Mouse (Mus musculus) adipocyte (in vitro differentiated cells): ENCODE measurements around the gene Mmp27.
A peak's percentile ranks its signal among the peaks of the same experiment; 100 is the strongest.

Experiments used
- DNase-seq: peaks from one replicate; pipeline ENCODE4 v3.0.0-alpha.2; 2016; ENCODE audit warnings: low spot score

The Mmp27 gene

DNA sequence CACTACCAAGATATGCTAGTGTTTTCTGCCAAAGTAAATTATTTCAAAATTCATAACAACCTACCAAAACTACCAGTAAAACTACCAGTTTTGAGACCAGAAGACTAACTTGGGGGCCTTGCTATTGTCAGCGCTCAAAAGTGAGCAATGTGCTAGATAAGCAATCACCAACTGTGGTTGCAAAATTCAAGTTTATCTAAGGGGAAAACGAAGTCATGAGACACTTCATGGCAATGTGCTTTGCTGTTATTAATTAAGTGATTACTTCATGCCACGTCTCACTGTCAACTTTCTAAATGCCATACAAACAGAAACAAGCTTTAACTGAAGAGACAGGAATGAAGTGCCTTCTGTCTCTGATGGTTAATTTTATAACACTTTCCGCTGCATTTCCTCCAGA lies at the start of gene Mmp27:
Mmp27 (plus strand) TSS at position 235 of the 400 bp plus-strand sequence.
- DNase-seq = no peak

DNA sequence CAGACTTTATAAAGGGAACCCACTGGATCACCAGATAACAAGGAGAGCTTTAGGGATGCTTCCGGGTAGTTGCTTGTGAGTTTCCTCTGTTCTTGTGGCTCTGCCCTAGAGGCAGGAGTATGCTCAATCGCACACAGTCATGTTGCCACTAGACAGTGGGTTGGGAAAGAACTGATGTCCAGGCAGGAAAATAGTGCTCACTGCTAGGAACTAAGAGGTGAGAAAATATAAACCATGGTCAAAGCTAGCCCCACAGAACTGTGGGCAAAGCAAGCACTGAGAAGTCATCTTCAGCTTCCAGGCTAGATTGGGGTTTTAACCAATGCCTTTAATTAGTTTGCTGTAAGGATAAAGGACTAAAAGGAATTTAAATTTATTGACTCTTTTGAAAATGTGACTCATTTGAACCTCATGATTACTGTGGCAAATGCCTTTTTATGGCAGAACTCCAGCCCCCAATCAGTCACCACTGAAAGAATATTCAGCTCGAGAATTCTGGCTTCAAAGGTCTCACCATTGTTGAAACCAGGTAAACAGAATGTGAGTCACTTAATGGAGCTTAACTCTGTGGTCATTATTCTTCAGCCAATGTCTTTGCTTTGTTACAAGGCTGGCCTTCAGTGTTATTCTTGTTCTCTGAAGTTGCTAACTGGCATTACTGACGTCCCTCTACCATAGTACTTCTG lies 44.8 kb upstream of the Mmp27 start:
- no peak for DNase-seq

DNA sequence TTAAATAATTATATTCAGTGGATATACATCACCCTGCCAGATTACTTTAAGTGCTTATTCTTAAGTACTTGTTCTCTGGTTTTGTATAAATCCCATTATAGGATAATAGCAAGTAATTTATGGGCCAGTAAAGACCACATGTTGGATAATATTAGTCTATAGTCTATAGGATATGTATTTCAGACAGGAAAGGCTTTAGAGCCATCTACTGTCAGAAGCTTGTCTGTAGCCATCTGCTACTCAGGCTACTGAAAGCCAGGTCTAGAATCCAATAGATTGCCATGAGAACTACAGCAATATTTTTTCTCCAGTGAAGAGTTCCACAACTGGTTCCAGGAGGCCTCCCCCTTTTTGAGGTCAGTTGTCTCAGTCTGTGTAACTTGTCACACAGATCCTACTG lies 28.4 kb upstream of the Mmp27 start:
- DNase-seq = no peak

DNA sequence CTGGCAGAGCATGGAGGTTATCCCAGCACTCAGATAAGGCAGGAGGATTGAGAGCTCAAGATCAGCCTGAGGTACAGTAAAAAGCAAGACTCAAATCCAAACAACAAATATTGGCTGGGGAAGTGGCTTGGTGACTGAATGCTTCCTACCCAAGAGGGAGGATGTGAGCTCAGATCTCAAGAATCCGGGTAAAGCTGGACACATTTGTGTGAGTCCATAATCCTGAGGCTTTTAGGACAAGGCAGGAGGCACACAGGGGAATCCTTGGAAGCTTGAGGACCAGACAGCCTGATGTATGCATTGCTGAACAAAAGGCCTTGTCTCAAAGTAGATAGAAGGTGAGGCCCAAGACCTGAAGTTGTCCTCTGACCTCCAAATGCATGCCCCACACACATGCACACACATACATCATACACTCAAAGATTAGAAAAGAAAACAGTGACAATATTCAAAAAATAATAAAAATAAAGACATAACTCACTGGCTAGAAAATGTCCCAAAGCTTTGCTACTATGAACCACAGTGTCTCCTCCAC lies 26.2 kb upstream of the Mmp27 start:
- DNase-seq = no peak

DNA sequence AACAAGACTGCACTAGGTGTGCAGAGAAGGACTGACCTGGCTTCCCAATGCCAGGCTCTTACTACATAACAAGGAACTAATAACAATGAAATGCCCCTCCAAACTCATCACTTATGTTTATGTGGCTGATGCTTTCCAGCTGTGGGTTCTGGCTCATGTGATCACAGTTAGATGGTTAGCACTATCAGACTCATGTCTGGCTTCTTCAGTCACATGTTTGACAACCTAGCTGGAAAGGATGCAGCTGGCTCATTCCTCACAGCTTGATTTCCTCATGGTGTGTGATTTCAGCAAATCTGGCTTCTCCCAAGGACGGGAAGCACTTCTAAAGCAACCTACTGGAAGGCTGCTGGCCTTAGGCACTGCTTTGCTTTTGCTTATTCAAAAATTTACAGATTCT lies 25.7 kb upstream of the Mmp27 start:
- DNase-seq = no peak

DNA sequence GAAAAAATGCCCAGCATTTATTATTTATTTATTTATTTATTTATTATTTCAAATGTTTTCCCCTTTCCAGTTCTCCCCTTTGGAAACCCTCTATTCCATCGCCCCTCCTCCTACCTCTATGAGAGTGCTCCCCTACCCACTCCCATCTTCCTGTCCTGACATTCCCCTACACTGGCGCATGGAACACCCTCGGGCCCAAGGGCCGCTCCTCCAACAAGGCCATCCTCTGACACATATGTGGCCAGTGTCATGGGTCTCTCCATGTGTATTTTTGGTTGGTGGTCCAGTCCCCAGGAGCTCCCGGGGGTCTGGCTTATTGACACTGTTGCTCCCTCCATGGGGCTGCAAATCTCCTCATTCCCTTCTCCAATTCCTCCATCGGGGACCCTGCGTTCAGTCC lies 25.3 kb upstream of the Mmp27 start:
- no peak for DNase-seq

DNA sequence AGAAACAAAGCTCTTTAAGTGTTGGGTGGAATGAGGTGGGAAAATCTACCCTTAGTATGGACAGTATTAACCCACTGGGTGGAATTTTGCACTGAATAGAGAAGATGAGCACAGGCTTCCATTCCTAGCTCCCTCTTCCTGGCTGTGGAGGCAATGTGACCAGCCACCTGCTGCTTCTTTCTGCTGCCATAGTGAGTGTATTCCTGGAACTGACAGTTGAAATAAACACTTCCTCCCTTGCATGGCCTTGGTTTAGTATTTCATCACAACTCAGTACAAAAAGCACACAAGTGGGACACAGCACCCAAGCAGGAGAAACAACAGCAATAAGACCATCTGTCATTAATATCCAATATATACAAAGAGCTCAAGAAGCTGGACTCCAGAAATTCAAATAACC lies 19.3 kb upstream of the Mmp27 start:
- DNase-seq = no peak

DNA sequence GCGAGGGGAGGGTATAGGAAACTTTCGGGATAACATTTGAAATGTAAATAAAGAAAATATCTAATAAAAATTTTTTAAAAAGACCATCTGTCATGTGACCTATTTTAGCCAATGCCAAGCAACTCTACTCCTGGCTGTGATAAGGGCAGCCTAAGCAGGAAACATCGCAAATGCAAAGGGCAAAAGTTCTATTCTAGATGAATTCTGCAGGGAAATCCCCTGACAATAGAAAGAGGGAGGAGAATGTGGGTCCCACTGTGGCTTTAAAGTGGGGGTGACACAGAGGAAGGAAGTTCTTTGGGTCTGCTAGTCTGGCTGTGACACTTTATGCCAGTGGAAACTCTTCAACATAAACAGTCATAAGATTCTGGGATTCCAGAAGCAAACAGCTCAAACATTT lies 17.7 kb upstream of the Mmp27 start:
- no peak for DNase-seq

DNA sequence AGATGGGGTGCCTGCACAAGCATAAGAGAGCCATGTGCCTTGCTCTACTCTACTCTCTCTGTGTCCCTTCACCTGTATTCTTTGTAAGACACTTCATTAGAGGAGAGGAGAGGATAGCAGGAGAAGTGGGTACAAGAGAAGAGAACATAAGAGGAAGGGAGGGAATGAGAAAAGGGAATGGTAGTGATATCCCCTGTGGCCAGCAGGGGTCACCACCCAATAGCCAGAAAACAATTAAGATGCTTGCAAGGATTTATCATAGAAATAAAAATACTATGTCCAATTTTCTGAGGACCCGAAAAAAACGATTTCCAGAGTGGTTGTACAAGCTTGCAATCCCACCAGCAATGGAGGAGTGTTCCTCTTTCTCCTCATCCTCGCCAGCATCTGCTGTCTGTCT lies 16.8 kb upstream of the Mmp27 start:
- DNase-seq = peak; percentile 65

DNA sequence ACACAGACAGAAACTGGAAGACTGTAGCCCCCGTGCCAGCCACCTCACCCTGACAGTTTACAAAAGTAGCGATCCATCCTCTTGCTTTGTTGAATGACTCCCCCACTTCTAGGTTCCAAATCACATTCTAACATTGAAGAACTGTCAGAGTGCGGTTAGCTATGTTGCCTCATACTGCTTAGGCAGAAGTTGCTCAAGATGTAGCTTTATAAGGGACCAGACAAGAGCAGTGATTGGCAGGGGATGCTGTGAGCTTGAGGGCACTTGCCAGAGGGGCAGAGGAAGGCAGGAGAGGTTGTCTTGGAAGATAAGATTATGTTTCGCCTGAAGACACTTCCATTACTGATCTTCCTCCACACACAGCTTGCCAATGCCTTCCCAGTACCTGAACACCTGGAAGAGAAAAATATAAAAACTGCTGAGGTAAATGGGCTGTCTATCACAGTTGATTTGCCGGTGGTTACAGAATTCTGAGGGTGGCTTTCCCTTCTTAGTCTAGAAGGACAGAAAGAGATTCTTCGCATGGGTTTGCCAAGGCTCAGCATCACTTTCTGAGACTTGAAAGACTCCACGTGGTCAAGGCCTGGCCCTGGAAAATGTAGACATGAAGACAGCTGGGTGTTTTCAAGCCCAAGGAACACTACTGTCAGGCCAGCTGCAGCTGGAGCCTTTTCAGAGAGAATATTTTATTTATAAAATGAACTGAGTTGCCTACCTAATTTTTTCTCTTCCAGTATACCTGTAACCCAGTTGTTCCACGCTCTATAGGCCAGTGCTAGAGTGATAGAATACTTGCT lies 12.8 kb upstream of the Mmp27 start, which contains the start of gene Mmp8:
Mmp8 (plus strand) TSS at position 236 of the 797 bp plus-strand sequence.
- no peak for DNase-seq

DNA sequence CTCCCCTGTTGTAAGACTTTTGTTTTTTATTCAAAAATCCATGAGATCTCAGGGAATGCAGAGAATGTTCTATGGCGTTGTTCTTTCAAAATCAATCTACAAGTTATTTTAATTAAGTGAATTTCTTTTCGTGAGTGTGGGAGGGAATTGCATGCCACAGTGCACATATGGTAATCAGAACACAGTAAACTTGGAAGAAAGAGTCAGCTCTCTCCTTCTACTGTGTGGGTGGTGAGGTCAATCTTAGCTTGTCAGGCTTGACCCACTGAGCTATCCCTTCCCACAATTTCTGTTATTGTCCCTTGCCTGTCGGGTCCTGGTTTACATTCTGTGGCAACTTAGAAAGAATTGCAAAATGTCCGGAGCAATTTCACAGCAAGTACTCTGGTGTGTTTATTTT lies 11.2 kb upstream of the Mmp27 start:
- DNase-seq = no peak

DNA sequence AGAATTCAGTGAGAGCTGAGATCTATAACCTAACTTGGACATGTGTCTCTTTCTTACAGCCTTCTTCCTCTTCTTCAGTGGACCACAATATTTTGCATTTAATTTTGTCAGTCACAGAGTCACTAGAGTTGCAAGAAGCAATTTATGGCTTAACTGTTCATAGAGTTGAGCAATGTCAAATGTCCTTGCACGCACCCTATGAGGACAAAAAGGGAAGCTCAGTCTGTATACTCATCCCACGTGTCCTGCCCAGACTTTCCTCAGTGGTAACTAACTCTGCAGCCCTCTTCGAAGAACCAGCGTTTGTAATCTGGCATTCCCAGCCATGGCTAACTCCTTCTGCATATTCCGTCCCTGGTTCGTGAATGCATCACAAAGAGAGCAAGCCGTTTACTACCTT lies 3.8 kb upstream of the Mmp27 start:
- DNase-seq = no peak

DNA sequence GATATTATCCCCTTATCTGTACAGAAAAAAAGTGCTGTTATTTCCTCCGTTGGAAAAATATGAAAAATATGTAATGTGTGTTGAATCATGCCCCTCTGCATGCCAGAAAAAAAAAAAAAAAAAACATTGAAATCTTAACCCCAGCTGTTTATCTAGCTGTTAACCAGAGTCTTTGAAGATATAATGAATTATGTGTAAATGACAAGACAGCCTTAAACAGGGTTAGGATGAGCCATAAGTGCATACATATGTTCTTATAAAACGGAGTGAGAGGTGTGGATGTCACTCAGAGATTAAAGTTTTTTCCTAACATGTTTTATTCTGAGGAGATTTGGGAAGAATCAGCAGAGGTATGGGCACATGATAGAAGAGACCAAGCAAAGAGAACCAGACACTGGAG lies 3.3 kb upstream of the Mmp27 start:
- DNase-seq = no peak

DNA sequence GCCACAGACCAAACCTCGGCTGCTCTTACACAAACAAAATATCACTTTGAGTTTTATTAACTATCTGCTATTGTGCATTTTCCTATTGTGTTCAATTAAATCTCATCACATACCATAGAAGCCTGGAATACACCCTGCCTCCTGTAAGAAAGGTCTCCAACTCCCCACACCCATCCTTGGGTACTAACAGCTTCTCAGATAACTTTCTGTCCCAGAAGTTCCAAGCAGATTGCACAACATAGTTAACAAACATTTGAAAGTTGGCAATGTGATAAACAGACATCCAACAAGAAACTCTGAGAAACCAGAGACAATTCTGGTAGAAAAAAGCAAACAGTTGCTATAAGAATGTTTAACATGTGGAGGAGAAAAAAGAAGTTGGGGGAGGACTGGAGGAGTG lies 711 bp upstream of the Mmp27 start:
- DNase-seq = peak; percentile 26

DNA sequence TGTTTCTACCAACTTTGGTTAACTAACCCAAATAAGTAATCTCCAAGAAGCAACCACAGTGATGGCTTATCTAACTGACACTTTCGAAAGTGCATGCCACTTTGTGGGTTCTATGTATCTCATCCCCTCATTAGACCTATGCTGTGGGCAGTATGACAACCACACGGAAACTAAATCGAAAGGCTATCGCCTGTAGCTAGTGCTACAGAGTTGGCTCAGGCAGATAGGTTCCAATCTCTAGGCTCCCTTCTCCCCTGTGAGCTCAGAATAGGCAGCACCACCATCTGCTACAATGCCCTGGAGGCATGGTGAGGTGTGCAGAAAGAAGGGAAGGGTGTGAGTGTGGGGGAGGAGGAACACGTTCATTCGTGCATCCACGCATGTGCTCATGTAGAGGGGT lies 992 bp downstream of the Mmp27 start:
- no peak for DNase-seq

DNA sequence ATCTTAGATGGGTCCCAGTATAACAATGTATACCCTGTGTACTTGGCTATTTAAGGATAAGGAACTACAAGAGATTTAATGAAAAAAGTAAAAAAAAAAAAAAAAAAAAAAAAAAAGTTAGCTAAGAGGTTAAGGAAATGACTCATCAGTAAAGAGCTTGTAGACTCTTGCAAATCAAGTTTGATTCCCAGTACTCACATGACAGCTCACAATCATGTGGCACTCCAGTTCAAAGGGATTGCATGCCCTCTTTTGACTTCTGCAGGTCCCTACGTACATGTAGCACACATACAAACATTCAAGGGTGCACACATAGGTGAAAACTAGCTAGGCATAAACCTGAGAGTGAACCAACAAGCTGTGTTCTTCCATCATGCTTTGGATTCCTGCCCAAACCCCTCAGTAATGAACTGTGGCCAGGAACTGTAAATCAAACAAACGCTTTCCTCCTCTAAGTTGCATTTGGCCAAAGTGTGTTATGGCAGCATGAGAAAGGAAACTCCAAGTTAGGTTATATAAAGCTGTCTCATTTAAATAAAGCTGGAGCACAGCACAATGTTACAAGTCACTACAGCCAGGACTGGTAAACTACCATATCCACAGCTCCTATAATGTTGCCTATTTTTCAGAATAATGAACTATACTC lies 1.6 kb downstream of the Mmp27 start:
- peak; percentile 40 for DNase-seq

DNA sequence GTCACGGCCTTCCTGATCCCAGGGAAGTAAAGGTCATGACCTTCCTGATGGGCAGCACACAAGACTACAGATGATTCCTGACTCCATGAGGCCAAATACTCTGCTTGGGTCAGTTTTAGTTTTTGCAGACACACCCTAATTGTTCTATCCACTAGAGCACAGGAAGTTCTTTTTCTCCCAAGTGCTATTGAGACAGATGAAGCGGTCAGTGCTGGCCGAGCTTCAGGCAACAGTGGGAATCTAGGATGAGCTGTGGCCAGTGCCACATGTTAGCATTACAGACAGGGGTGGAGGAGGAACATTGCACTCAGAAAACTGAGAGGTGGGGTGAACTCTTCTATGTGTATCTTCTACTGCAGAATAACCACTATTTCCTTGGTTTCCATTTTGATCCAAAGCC lies 4.3 kb downstream of the Mmp27 start:
- DNase-seq = no peak

DNA sequence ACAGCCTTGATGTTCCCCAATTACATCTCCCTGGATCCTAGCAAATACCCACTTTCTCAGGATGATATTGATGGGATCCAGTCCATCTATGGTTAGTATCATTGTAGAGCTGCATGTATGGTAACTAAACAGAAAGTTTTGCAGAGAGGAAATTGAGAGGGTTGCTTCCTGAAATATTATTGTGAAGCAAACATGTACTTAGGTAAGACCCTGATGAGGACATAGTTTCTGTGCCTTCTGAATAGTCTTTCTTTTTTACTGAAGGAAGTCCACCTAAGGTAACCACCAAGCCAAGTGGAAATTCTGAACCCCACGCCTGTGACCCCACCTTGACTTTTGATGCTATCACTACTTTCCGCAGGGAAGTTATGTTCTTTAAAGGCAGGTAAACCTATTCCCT lies 6.2 kb downstream of the Mmp27 start:
- DNase-seq = no peak

DNA sequence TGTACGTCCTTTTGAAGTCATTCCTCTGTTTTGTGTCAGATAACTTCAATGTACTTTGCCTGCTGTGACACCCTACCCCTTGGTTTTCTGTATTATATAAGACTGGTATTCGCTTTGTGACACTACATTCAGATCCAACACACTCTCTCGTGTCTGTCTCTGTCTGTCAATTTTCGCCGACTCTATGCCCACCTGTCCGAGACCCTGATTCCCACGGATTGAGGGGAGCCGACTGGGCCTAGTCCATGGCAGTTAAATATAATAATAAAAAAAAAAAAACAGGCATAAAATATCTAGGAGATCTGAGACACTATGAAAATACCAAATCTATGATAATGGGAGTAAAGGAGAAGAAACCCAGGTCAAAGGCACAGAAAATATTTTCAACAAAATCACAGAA lies 18.9 kb downstream of the Mmp27 start:
- no peak for DNase-seq

DNA sequence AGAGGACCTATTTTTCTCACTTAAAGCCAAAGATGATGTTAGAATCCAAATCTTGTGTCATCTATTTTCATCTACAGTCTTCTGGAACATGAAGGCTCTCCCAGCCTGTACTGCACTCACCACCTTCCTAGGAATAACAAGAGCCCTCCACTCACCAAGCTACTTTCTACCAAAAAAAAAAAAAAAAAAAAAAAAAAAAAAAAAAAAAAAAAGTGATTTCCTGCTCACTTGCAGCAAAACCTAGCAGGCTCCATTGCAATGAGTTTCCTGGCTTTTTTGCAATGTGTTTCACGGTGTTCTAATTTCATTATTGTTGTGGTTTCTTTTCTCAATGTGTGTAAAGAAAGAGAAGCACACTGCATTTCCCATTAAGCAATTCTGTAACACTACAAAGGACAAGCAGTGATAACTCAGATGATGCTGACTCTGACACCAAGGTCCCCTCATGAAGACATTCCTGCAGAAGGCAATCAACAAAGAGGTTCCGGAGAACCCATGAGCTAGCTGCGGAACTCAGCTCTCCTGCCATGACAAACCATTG lies 22.1 kb downstream of the Mmp27 start:
- DNase-seq = no peak

DNA sequence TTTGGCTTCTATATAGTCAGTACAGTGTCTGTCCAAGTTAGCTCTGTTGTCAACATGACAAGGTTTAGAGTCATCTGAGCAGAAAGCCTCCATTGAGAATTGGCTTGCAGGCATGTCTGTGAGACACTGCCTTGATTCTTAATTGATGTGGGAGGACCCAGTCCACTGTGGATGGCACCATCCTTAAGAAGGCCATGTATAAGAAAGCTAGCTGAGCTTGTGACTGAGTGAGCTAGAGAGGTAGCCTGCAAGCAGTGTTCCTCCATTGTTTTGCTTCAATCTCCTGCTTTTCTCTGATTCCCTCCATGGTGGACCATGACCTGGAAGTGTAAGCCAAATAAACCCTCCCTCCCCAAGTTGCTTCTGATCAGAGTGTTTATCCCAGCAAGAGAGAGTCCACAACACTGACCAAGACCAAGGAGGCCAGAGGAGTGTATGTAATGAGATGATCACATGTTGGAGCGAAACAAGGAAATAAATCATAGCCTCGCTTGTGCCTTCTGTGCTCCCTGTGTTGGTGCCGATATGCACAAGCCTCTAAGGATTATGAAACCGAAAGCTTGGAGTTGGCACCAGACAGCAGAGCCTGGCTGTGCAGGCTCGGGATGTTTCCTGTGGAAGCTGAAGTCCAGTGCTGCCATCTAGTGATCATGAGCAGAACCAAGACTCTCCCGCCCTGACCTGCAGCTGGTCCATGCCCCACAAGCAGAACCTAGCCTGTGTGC lies 23.8 kb downstream of the Mmp27 start:
- DNase-seq = peak; percentile 95
